Mouse (Mus musculus) gastrocnemius, postnatal 14 days (tissue): ENCODE results near the gene Dmpk. TPM values are rescaled to one million over a fixed set of nuclear protein-coding genes. Genes with fewer than 3 reads are reported as not detected.
A peak's percentile ranks its signal among the peaks of the same experiment; 100 is the strongest.

Experiments
- DNase-seq: peaks from one replicate; pipeline ENCODE4 v3.0.0; 2021; ENCODE audit warnings: mixed read lengths
- intact Hi-C: fragments of 180-260 bp; cut with DNase I; formaldehyde crosslinking; loops from one replicate; pipeline ENCODE4 v1.15.1; 2025; ENCODE audit warnings: low total_unique reads
- microRNA-seq, 2 experiments: library from miRNA; unstranded; fragments of <30 nt; microRNA quantifications; one replicate each; pipeline ENCODE4 v1.2.0; 2021
- total RNA-seq, 2 experiments: library from RNA; stranded (reverse); gene quantifications; 2 replicates each; pipeline ENCODE4 v1.2.3; 2021

Dmpk gene
- total RNA-seq, 2 experiments from 2014 or later = 241 to 257 TPM

DNA sequence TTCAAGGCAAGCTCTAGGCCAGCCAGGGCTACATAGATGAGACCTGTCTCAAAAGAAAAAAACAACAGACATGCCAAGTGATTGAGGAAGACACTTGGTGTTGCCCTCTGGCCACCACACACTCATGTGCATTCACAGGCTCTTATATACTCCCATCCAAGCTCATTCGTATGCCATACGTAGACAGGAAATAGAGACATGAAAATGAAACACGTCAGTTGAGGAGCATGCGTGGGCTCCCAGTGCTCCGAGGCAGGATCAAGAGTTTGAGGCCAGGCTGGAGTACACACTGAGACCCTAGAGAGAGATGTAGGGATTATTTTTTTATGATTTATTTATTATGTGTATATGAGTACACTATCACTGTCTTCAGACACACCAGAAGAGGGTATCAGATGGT lies 45.7 kb downstream of the Dmpk start:
- no peak for DNase-seq
- intact Hi-C loops = no loop called here

DNA sequence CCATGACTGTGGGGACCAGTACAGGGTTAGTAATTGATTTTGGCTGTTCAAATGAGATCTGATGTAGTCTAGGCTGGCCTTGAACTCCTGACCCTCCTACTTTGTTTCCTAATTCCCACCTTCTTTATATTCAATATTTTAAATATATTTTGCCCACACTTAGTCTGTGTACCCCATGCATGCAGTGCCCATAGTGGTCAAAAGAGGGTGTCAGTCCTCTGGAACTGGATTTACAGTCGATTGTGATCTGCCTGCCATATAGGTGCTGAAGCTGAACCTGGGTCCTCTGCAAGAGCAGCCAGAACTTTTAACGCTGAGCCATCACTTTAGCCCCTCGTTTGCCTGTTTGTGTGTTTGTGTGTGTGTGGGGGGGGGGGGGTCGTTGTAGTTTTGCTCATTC lies 47.0 kb downstream of the Dmpk start:
- no peak for DNase-seq
- intact Hi-C loops = no loop called here

DNA sequence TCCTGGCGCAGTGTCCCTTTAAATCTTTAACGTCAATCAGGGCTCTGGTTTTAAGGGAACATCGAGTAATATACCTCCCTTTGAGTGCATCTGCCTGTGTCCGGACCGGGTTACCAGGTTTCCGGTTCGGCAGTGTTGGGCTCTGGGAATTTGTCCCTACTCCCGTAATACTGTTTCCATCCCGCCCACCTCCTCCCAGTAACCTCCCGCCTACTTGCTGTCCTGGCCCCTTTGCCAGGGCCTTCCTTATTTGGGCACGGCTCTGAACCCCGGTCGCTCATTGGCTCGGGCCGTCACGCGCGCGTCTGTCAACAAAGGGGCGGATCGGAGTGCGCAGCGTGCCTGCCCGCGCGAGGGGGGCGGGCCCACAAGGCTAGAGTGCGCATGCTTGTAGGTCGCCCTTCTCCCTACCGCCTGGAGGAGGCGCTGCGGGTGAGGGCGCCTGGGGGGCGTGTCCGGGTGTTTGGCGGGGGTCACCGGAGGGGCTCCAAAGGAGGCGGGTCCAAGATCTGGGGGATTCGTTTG lies 47.7 kb downstream of the Dmpk start:
- intact Hi-C loops = no loop called here
- peak; percentile 99 for DNase-seq

DNA sequence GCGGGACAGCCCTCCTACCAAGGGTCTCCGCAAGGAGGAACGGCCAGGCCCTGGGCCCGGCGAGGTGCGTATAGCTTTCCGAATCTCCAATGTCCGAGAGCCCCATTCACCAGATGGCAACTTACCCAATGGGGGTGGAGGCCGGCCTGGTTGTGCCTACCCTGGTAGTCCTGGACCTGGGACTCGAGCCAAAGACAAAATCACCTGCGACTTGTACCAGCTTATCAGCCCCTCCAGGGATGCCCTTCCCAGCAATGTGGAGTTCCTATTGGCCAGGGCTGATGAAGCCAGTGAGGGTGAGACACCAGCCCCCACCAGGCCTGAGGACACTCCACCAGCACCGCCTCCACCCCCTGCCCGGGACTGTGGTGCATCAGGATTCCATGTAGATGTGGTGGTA lies 52.5 kb downstream of the Dmpk start:
- DNase-seq = no peak
- intact Hi-C loops = no loop called here

DNA sequence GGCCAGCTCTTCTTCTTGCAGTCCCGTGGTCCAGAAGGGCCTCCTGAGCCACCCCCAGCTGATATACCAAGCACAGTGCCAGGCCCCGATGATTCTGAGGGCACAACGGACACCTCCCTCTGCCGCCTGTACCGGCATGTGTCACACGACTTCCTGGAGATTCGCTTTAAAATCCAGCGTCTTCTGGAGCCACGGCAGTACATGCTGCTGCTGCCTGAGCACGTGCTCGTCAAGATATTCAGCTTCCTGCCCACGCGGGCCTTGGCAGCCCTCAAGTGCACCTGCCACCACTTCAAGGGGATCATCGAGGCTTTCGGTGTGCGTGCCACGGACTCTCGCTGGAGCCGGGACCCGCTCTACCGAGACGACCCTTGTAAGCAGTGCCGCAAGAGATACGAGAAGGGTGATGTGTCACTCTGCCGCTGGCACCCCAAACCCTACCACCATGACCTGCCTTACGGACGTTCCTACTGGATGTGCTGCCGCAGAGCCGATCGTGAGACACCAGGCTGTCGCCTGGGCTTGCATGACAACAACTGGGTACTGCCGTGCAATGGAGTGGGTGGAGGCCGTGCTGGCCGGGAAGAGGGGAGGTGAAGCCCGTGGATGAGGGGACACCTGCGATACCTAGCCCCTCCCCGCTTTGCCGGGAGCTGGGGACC lies 53.2 kb downstream of the Dmpk start:
- intact Hi-C loops = no loop called here
- DNase-seq = no peak

DNA sequence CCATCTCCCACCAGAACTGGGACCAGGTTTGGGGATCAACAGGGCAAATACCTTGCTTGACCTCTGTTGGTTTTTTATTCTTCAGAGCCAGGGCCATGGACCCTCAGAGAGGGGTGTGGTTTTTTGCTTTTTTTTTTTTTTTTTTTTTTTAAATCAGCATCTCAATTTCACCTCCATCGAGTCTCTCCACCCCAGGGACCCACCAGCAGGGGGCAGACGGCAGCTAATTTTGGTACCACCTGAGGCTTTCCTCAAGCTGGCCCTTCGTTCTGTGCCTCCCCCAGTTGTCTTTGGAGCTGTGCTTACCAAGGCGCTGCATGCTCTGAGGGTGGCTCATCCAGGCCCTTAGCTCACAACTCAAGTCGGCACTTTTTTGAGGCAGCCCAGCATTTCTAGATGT lies 53.7 kb downstream of the Dmpk start:
- intact Hi-C loops = no loop called here
- DNase-seq = peak; percentile 59

Small RNA genes within 50 kb of the gene (microRNA-seq; reads per million reads assigned to microRNA genes)
- 6.1 to 9.5 reads per million in 2 experiments for gene Mir3100

Other genes with a start within 250 kb of the Dmpk start
- gene Mill2, start 243.9 kb upstream of the Dmpk start, total RNA-seq = 1 to 10 TPM; 2.6 to 3.2 TPM
- gene Pglyrp1, start 212.5 kb upstream of the Dmpk start, total RNA-seq = 1 to 10 TPM; 1.4 to 1.5 TPM
- 1 to 10 TPM; 5.1 TPM for gene Ccdc61, start 173.4 kb upstream of the Dmpk start, total RNA-seq
- 1 to 10 TPM; 2.6 to 3.3 TPM for gene Nova2, start 158.0 kb upstream of the Dmpk start, total RNA-seq
- gene Nanos2, start 96.4 kb upstream of the Dmpk start, total RNA-seq = not detected
- gene Mypop, start 92.6 kb upstream of the Dmpk start, total RNA-seq = 1 to 10 TPM; 2.2 to 3.7 TPM
- 10 to 100 TPM; 14.9 to 18.6 TPM for gene Irf2bp1, start 79.8 kb upstream of the Dmpk start, total RNA-seq
- not detected for gene Foxa3, start 60.3 kb upstream of the Dmpk start, total RNA-seq
- 10 to 100 TPM; 38.2 to 41.1 TPM for gene Sympk, start 59.5 kb upstream of the Dmpk start, total RNA-seq
- not detected for gene Rsph6a, start 29.2 kb upstream of the Dmpk start, total RNA-seq
- gene Dmwd, start 7.6 kb upstream of the Dmpk start, total RNA-seq = 10 to 100 TPM; 22.1 to 25.5 TPM
- gene Six5, start 10.7 kb downstream of the Dmpk start, total RNA-seq = 1 to 10 TPM; 3.1 to 3.8 TPM
- not detected for gene Gm4969, start 34.5 kb downstream of the Dmpk start, total RNA-seq
- gene Fbxo46, start 36.0 kb downstream of the Dmpk start, total RNA-seq = 1 to 10 TPM; 3.2 TPM
- gene Qpctl, start 65.4 kb downstream of the Dmpk start, total RNA-seq = 1 to 10 TPM; 3.1 to 4.2 TPM
- gene Snrpd2, start 65.9 kb downstream of the Dmpk start, total RNA-seq = 10 to 100 TPM; 62.3 to 66.5 TPM
- under 1 TPM in 1 of 2 experiments, not detected in 1; 0.09 TPM for gene Gipr, start 82.3 kb downstream of the Dmpk start, total RNA-seq
- 10 to 100 TPM; 12.1 to 14.2 TPM for gene Eml2, start 92.6 kb downstream of the Dmpk start, total RNA-seq
- gene Gpr4, start 128.7 kb downstream of the Dmpk start, total RNA-seq = 1 to 10 TPM; 2.9 to 4.3 TPM
- gene Opa3, start 144.5 kb downstream of the Dmpk start, total RNA-seq = 10 to 100 TPM; 35.1 to 43.0 TPM
- gene Vasp, start 188.0 kb downstream of the Dmpk start, total RNA-seq = 10 to 100 TPM; 31.0 to 35.1 TPM
- gene Ppm1n, start 196.2 kb downstream of the Dmpk start, total RNA-seq = not detected
- 100 to 1,000 TPM; 800 to 833 TPM for gene Rtn2, start 198.8 kb downstream of the Dmpk start, total RNA-seq
- under 1 TPM; 0.69 to 0.90 TPM for gene Fosb, start 226.2 kb downstream of the Dmpk start, total RNA-seq